Mouse (Mus musculus) kidney, adult 11 months (tissue): Measurements from ENCODE around the gene Tacr2.

Source experiments
- DNase-seq: peaks from one replicate; pipeline ENCODE4 v3.0.0; 2022

The Tacr2 gene

DNA sequence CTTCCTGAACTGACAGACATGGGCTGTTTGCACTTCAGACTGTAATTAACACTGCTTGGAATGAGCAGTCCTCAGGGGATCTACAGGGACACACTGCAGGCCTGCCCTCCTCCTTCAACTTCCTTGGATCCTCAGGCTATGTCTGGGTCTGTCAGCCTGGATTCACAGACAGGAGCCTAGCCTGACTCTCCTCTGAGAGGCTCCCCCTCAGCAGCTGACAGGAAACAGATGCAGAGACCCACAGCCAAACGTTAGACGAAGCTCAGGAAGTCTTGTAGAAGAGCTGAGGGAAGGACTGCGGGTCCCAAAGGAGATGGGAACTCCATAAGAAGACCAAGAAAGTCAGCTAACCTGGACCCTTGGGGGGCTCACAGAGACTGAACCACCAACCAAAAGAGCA lies 54.2 kb downstream of the Tacr2 start:
- DNase-seq: no peak

DNA sequence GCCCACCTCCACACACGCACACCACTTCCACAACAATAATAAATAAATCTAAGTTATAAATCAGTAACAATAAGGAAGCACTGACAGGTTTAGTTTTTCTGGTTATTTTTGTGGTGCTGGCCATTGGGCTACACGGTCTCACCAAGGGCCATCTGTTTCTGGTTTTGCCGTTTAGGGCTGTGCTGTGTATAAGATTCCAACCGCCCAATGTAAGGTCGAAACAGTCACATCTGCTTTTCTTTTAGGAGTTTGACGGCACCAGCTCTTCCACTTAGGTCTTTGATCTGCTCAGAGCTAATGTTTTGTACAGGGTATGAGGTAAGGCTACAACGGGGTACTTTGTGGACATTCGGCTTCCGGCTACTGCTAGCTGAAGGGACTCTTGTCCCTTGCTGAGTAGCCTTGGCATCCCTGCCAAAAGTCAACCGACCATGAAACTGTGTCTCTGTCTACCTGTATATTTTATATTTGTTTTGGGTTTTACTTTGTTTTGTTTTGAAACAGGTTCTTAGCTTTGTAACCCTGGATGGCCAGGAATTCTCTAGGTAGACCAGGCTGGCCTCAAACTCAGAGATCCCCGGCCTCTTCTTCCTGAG lies 56.8 kb downstream of the Tacr2 start:
- peak; percentile 64 for DNase-seq

DNA sequence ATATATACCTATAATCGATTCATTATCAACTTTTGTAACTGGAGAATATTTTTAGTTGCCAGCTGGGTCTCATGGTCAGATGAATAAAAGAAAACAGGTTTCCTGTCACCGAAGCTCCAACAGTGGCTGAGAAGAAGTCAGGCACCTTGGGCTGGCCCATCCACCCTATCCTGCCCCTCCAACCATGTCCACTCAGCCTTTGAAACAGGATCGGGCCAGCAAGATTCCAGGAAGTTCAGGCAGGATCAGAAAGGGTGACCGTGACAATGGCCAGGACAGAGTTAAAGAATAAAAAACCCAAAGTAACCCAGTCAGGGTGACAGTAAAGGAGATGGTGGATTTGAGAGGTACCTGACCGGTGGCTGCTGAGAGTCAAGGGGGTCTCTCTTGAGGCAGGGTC lies 57.4 kb downstream of the Tacr2 start:
- DNase-seq: peak; percentile 48

DNA sequence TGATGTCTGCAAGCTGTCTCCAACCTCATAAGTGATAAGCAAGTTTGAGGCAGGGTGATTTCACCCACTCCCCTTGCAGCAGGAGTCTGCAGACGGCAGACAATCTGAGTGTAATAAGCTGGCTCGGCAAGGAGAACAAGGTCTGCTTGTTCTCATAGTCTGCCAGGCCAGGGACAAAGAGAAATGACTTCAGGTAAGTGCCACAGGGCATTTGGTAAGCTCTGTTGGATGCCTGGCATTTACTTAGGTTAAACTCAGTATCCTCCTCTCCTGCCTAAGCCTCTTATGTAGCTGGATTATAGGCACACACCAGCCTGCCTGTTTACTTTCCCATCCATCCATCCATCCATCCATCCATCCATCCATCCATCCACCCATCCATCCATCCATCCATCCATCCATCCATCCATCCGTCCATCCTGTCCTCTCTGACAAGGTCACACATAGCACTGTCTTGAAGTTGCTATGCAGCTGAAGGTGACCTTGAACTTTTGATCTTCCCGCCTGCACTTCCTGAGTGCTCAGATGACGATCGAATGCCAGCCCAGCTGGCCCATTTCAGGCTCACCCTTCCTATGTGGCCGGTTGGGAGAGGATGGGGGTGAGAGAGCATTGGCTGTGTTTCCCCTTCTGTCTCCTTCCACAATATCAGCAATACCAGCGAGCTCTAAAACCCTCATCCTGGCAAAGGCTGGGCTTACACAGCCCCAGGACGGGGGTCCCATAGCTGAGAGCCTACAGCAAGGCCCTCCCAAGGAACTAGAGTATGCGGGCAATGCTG lies 58.2 kb downstream of the Tacr2 start:
- DNase-seq: no peak

DNA sequence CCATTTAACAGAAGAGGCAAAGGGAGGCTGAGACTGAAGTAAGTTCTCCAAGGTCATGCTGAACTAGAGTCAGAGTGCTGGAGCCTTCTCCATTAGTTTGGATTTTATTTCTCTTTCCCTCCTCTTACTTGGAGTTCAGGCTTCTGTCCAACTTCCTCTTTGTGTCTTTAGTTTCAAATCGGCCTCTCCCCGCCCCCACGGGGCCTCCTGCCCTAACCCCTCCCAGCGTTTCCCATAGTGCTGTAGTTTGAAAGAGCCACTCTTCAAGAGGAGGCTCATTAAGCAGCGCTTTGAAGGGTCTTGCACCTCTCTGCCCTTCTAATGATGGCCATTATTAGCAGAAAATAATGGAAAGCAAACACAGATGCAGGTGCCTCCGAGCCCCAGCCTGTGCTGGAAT lies 59.2 kb downstream of the Tacr2 start:
- peak; percentile 69 for DNase-seq

DNA sequence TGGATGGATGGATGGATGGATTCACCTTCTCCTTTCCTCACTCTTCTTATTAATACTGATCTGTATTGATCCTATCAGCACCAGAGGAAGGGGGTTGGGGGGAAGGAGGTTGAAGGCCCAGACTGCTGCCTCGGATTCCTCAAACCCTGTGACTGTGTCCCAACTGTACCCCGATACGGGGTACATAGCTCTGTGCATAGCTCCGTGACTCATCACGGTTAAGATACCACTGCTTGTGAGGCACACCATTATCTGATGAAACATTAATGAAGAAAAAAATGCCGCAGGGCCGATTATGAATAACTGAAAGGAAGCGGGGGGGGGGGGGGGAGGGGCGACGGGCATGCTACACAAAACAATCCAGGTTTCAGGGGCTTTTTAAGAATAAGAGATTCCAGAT lies 60.9 kb downstream of the Tacr2 start:
- no peak for DNase-seq

DNA sequence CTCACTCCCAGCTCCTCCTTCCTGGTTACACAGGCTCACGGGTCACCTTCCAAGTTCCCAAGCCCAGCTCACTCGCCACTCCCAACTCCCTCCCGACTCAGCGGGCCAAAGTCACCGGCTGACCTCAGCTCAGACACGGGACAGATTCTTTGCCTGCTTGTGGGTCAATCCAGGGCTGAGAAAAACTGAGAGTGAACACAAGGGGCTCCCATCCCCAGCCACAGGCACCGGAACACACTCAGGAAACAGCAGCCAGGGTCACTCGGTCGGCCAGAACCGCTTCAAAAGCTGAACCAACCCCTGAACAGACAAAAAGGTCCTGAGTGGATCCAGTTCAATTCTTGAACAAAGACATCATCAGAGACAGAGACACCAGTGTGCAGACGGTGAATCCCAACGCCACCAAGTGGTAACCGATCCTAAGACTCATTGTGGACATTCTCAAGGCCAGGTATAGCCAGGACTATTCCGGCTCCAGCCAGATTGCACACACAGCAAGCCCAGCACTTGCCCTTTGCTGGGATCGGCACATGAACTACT lies 61.7 kb downstream of the Tacr2 start:
- DNase-seq: peak; percentile 82
